Mouse (Mus musculus): ENCODE data around the gene Gm4201.
"Not testable (repeated sequence)": the region's sequence is repeated elsewhere in the genome, so short reads cannot be mapped to it uniquely, and the experiment has no call there.

Gene Gm4201

DNA sequence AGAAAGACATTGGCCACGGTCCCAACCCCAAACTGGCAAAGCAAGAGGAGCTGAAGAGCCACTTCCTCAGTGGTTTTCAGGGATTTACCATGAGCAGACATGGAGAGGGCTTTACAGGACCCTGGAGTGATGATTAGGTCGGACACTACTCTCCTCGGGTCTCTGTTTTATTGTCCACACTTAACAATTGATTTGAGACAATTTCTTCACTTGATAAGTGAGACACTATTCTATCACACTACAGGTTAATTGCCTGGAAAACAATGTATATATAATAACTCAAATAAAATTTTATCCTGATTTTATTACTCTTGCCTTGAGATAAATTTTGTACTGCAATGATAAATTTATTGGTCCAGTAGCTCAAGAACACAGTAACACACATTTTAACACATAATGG is at the start of gene Gm4201:
Gene Gm4201, minus strand, starts transcription at position 101 of the 400 bp plus-strand sequence.
- DNase-seq: not testable (repeated sequence)

GRCm38 (mm10) chr7:22588027-22588426 is 22.9 kb upstream of the Gm4201 start, which contains the start of gene Gm4565:
TSS of gene Gm4565 (minus strand) at chr7:22588127.
- DNase-seq: not testable (repeated sequence)

- not testable (repeated sequence) for DNase-seq
These were observed 30.4 kb downstream of the Gm4201 start, which contains the start of gene Gm8677 for GRCm38 (mm10) chr7:22534787-22535186. TSS of gene Gm8677 (minus strand) at chr7:22534887.

- not testable (repeated sequence) for DNase-seq
These were observed 42.5 kb downstream of the Gm4201 start, which contains the start of gene Vmn1r152 for GRCm38 (mm10) chr7:22522667-22523066. TSS of gene Vmn1r152 (plus strand) at chr7:22522967.
